Mouse (Mus musculus): ENCODE results near the gene Lmod3.

Lmod3 gene

DNA sequence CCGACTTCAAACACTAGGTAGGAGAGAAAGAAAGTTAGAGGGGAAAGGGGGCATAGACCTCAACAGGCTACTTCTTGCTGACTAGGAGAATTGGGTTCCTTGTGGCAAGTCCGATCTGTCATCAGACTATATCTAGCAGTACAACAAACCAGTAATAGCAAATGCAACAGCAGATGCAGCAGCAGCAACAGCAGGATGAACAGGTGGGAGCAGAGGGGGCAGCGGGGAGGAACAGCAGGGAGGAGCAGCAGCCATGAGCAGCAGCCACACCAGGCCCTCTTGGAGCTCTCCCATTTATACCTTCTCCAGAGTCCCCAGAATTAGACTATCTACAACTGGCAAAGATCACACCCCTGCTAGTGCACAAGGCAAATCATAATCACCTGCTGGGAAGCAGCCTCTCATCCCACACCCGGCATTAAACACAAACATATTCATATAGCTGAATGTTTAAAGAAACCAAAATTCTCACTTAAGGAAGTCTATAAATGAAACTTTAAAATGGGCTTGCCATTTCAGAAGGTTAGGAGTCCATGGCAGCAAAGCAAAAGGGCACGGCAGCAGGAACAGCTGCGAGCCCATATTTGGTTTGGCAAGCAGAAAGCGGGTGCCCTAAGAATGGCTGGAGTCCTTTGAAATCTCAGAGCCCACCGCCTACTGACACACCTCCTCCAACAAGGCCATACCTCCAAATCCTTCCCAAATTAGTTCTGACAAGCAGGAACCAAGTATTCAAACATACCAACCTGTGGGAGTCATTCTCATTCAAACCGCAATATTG is 25.3 kb downstream of the Lmod3 start:
- intact Hi-C loops (cut with DNase I) = no loop called here

DNA sequence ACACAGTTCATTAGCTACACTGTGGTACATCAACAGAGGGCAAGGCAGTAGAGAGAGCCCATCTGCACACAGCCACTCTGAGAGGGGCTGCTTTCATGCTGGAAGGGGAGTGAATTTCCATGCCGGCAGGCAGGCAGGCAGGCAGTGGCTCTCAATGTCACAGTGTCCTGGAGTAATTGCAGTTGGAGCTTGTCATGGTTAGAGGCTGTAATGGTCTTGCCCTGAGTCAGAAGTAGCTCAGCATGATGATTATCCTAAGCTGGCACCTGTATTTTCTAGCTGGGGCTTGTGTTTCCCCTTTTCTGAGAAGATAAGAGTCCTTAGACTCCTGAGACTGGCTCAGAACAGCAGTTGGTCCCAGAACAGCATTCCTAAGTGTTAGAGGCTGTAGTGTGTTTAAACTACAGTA is 26.5 kb downstream of the Lmod3 start:
- intact Hi-C loops (cut with DNase I) = no loop called here

DNA sequence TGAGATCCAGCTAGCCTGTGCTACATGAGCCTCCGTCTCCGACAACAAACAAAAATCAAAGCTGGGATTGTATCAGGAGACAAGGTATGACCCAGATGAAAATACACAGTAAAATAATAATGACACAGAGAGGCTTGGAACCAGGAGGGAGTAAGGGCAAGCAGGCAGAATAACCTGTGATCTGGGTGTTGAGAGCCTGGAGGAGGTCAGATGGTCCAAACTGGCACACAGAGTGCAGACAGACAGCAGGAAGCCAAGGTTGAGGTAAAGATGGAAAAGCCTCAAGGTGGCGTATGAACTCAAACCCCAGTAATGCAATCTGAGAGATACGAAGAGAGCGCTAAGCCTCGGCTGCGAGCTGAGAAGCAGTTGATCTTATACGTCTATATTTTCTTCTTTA is 28.1 kb downstream of the Lmod3 start:
- intact Hi-C loops (cut with DNase I) = no loop called here

DNA sequence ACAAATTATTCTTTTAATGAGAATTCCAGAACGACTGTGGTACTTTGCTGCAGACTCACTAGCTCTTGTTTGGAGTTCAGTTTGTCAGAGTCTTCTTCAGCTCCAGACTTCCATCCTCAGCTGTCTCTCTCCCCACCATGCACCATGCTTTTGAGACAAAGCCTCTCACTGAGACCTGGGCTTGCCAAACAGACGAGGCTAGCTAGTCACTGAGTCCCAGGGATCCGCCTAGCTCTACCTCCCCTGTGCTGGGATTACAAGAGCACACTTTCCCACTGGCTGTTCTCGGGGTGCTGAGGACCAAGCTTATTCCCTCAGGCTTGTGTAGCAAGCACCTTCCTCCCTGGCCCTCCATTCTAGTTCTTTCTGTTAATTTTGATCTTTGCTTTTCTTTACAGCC is 29.0 kb downstream of the Lmod3 start:
- intact Hi-C loops (cut with DNase I) = no loop called here

DNA sequence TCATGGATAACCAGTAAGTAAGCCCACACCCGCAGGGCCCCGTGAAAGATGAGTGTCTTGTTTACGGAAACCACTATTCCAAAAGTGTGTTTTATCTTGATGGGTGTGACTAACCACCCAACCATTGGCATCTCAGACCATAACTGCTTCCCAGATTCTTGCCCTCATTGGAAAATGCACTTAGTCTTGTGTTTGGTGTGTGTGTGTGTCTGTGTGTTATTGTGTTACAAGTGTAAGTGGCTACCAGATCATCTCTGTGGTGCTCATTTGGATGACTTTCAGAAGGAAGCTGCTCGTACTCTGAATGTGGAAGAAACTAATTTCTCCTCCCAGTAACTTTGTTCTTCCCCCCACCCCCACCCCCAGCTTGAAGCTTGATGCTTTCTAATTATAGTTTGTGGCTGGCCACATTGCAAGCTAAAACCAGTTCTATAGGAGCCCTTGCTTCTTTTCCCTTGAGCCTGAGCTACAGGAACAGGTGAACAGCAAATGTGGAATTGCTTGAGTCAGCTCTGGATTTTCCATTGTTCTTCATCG is 29.6 kb downstream of the Lmod3 start:
- intact Hi-C loops (cut with DNase I) = no loop called here

DNA sequence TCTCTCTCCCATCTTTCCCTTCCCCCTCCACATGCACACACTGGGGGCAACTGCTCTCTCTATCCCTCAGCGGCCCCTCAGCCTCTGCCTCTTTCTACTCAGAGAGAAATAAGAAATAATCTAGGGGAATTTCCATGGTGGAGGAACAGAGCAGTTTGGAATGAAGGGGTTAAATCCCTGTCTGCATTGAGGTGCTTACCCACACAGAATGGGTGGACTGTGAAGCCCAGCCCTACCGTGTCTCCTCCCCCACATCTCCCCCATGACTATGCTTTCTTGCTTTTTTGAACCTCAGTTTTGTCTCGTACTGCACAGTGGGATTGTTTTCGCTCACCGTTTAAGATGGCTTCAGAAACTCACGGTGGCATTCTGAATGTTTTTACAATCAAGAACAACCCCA is 30.2 kb downstream of the Lmod3 start:
- intact Hi-C loops (cut with DNase I) = no loop called here

DNA sequence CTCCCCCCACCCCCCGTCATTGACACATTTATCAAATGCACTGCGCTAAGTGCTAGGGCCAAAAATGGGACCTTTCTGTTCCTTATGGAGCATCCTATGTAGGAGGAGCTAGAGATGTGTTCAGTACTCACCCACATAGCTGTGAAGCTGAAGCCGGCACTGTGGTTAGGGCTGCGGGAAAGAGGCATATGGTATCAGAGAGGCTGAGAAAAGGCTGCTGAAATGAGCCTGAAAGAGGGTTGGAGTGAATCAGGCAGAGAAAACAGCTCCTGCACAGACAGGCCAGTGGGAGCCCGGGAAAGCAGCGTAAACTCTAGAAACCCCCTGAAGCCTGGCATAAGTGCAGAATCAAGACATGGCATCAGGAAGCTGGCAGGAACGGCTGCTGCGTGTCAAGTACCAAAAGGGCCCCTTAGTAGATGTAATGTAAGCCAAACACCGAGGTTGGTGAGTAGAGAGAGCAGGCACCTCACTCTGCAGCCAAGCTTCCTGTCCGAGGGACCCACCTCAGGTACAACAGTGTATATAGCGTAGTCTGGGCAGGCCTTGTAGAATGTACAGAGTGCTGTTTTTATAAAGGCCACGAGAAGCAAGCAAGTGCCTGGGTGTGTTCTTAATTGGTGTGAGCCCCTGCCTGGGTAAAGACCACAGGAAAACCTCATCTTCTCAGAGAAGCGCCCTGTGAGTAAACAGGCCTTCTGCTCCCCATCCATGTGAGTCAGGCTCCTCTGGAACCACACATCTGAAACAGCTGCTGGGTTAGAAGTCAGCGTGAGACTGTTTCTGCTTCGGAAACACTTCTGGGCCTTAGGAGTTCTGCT is 31.1 kb downstream of the Lmod3 start:
- intact Hi-C loops (cut with DNase I) = no loop called here

DNA sequence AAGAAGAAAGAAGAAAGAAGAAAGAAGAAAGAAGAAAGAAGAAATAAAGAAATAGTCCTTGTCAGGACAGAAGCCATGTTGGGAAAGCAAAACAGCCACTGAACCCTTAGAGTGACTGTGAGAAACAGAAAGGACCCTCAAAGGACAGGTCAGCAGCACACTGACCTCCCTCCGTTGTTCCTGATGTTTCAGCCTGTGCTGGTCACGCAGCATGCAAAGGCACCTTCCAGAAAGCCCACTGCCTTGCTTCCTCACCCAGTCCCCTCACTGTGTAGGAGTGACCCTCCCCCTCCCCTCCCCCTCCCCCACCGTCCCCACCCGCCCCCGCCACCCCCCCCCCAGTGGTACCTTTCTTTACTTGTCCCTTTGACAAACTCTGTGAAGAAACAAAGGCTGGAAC is 31.9 kb downstream of the Lmod3 start:
- intact Hi-C loops (cut with DNase I) = no loop called here

DNA sequence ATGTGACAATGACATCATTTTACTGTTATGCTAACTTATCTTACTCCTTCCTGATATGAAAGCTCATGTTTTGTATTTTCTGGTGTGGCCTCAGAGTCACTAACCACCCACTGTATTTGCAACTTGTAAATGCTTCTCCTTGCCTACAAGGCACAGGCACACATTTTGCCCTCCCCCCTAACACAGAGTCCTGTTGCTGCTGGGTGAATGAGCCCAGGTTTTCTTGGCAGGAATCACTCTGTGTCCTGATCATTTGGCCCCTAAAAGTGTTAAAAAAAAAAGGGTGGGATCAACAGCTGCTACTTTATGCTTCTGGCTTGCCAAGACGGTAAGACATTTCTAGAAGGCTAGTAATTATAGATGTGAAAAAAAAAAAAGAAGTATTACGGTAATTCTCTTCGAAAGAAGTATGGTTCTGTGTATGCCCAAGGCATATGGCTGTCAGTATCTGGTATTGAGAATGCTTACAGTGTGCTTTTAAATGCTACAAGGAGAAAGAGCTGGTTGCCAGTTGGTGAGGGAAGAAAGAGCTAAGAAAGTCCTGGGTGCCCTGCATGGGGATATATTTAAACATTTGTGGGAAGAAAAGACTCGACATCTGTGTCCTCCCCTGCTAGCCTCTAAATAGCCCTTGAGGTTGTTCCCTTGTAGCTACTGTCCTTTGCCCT is 36.3 kb downstream of the Lmod3 start:
- intact Hi-C loops (cut with DNase I) = no loop called here

DNA sequence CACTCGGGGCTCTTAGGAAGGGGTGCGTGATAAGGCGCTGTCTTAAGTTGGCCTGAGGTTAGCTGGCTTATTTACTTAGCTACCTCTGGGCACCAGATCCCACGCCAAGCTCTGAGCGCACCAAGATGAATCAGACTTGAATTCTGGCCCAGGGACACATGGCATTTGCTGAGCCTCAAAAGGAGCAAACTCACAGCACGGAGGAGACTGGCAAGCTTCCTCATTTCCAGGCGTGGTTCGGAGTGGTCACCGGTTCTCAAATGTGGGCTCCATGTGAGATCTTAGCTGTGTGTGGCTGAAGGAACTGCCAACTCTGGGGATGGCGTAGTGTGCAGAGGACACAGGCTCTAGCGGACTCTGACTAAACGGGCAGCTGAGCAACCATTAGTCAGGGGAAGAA is 40.6 kb downstream of the Lmod3 start:
- intact Hi-C loops (cut with DNase I) = no loop called here

DNA sequence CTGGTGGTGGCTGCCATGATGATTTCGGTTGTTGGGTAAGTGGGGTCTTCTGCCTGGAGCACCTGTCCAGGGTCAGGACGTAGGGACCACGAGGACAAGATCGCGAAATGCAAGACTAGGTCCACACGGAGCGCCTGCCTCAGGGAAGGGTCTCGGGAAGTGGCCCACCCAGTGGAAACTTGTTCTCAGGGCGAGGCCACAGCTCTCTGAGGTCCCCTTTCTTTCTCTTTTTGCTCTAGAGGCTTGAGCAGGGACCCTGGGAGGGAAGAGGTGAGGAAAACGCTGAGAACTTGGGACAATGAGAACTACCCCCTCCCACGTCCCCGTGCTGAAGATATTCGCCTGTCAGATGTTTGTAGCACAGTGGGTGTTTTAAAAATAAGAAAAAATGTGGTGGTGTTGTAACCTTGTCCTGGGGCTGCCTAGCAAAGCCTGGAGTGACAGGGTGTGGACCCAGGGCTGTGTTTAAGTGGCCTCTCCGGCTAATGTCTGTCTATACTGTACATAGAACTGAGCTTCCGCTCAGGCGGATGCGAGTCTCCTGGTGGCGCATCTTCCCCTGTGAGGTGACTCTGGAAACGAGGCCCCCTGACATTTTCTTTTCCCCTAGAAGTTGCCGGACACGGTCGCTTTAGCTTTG is 41.5 kb downstream of the Lmod3 start:
- intact Hi-C loops (cut with DNase I) = no loop called here

DNA sequence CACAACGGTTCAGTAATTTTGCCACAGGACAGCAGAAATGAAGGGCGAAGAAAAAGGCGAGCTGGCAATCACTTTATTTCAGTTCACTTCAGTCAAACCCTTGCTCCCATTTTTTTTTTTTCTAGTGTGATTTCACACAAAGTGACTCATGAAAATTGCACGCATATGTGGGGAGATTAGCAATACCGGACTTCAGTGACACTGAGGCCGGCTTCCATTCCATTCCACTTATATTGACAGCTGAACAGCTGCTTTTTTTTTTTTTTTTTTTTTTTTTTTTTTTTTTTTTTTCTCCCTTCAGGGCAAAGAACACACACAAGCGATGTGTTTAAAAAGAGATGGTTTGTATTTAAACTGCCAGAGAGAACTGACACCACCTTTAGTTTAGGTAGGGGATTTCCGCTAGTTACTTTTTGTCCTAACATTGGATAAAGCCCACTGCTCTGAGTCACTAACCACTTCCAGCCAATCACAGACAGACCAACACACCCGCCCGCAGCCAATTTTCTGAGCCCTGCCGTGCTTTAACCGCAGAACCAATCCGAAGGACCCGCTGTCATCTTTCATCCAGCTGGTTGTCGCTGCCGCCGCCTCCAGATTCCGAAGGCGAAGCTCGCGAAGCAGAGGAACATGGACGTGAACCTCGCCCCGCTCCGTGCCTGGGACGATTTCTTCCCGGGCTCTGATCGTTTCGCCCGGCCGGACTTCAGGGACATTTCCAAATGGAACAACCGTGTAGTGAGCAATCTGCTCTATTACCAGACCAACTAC is 42.2 kb downstream of the Lmod3 start, which contains the start of gene Arl6ip5:
Gene Arl6ip5 (plus strand): TSS at position 499 of the 771 bp plus-strand sequence.
- intact Hi-C loops (cut with DNase I) = no loop called here

DNA sequence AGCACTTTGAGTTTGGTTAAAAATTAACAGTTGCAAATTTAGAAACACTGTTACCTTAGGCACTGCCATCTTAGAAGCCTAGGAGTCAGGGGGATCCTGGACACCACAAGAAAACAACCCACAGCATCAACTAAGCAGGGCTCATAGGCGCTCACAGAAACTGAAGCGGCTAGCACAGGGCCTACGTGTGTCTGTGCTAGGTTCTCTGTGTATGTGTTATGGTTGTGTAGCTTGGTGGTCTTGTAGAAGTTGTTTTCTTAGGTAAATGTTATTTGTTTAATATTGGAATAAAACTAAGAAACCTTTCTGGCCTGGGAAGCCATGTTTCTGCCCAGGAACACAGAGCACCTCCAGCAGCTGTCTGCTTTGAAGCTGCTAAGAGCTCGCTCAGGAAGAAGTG is 42.8 kb downstream of the Lmod3 start:
- intact Hi-C loops (cut with DNase I) = no loop called here

DNA sequence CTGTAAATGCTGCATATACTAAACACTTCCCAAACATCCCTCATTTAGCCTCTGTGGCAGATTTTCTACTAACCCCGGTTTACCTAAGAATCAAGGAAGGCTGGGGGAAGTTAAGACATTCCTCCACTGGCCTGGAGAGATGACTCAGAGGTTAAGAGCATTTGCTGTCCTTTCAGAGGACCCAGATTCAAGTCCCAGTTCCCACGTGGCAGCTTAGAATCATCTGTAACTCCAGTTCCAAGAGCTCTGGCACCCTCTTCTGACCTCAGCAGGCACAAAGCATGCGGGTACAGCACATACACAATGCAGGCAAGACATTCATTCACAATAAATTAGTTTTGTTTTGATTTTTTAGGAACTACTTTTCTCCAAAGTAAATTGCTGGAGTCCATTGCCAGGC is 43.4 kb downstream of the Lmod3 start:
- intact Hi-C loops (cut with DNase I) = no loop called here

DNA sequence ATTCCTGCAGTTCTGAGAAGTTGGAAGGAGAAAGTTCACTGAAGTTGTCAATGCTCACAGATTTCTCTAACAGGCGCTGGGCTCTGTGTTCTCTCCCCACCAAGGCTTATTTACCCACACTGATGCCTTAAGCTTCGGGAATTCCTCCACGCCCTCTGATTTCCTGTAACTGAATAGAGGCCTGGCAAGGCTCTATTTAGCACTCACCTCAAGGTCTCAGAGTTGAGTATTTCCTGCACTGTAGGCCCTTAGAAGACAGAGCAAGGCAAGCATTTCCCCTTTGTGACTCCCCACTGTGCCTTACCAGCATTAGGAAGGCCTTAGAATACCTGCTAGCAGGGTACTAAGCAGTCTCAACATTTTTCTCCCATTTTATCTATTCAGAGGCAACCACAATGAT is 44.2 kb downstream of the Lmod3 start:
- intact Hi-C loops (cut with DNase I) = no loop called here

DNA sequence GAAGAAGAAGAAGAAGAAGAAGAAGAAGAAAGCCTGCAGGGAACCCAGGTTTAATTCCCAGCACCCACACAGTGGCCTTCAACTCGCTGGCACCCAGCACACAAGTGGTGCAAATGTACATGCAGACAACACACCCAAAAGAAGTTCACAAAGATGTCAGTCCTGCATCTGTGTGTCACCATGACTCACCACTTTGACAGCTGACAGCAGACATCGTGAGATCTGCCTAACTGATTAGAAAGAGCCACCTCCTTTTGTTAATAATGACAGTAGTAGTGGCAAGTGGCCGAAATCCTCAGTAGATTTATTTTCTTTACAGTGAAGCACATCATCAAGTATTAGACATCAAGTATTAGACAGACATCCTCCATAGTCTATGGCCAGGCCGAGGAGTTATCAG is 45.5 kb downstream of the Lmod3 start:
- intact Hi-C loops (cut with DNase I) = no loop called here

DNA sequence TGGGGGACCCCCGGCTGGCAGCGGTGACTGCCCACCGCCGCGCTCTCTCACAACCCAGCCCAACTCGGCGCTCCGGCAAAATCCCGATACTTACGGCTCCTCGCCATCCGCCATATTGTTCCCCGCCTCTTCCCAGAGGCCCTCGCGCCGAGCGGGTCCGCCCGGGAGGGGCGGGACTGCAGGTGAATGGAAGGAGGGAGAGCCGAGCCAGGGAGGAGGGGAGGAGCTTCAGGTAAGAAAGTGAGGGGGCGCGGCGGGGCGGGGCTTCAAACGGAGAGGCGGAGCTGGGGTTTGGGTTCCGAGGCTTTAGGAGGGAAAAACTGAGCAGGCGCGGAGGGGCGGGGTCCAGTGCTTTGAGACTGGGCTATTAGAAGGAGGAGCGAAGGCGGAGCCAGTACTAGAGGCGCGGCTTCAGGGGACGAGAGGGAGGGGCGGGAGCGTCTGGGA is 47.1 kb downstream of the Lmod3 start, which contains the start of gene Uba3:
Gene Uba3 (minus strand): TSS at position 209 of the 447 bp plus-strand sequence.
- intact Hi-C loops (cut with DNase I) = no loop called here

DNA sequence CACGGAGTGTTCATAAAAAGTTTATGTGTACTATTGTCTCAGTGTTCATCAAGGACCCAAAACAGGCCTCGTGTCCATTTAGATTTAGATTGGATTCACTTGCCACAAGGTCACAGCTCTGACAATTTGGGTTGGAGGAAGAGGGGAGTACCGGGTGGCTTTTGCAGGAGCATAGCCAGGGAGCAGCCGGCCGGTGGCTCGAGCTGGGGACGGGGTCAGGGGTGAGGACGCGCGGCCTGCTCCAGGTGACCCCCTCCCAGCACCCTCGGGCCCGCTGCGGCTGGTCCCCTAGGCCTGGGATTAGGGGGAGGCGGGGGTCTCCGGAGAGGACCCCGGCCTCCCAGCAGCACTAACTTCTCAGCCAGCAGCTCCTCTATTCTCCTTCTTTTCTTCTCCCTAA is 47.6 kb downstream of the Lmod3 start:
- intact Hi-C loops (cut with DNase I) = no loop called here

DNA sequence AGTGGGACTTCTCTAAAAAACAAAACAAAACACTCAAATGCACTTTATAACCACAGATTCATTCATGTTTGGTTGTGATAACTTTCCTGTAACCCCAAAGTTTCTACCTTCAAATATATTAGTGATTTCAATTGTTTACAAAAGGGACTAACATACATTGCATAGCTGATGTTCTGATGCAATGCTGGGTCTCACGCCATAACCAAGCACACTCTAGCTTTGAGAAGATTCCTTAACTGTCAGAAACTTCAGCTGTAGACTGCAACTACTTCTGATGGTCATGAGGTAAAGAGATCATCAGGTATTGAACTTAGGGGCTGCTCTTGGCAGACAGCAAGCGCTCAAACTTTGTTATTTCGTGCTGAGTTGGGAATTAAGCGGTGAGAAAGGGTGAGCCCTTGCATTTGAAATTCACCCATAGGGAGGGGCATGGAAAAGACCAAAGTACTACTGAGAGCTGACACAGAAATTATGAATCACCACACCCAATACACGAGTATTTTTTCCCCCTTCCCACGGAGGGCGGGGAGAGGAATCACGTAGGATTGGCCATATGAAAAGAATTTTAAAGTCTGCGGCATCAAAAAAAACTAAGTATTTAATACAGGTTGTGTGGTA is 48.2 kb downstream of the Lmod3 start:
- intact Hi-C loops (cut with DNase I) = no loop called here

DNA sequence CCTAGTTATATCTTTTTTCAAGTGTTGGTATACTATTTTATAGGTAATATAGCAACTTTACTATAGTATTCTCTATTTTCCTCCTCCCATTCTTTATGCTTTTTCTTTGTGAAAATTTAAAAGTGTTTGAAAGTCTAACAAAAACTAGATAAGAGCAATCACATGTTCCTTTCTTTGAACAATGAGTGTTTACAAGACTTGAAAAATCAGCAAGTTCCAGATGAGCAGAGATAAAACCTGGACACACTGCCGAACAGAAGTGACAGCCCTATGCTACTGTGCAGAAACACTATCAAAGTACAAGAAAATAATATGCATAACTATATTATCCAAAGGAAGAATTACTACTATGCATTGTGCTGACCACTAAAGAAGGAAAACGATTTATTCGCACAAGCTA is 50.1 kb downstream of the Lmod3 start:
- intact Hi-C loops (cut with DNase I) = no loop called here

All from adrenal gland (tissue).